Mouse (Mus musculus): ENCODE measurements around the gene Dlgap3. TPM values are rescaled to one million over a fixed set of nuclear protein-coding genes. Genes with fewer than 3 reads are reported as not detected.

Gene Dlgap3
- polyA plus RNA-seq, 1 experiment: 0.27 TPM

GRCm38 (mm10) chr4:127199406-127199805 is 30.4 kb downstream of the Dlgap3 start:
- H3K36me3 ChIP-seq (ENCODE audit: control insufficient read depth, insufficient read depth, low read length): no peaks in the 10 kb centered on the region
- H3K4me3 ChIP-seq (ENCODE audit: insufficient read depth, low read depth, low read length): no peak overlapping the region
- DNase-seq: no peak
- no peaks in the 10 kb centered on the region for H3K27me3 ChIP-seq (replicated peaks; ENCODE audit: control insufficient read depth, insufficient read depth, low read length)
- 67% methylated on average over 12 of the region's 12 CpGs for WGBS
- no peaks in the 10 kb centered on the region for H3K4me1 ChIP-seq (ENCODE audit: control insufficient read depth, insufficient read depth, low read length)
- TF ChIP-seq CTCF (conservative IDR thresholded peaks at IDR 0.05; ENCODE audit: insufficient read depth, insufficient read length, low read depth, low read length): peak; percentile 31; the same call in 1 of the 2 replicates
- TF ChIP-seq POLR2A (IDR thresholded peaks at IDR 0.05; ENCODE audit: low read depth, low read length): no peak
- no peak overlapping the region for H3K27ac ChIP-seq (ENCODE audit: insufficient read depth, low read depth, low read length)

GRCm38 (mm10) chr4:127200164-127200722 is 31.2 kb downstream of the Dlgap3 start:
- no peaks in the 10 kb centered on the region for H3K4me1 ChIP-seq (ENCODE audit: control insufficient read depth, insufficient read depth, low read length)
- 79% methylated on average over 12 of the region's 12 CpGs for WGBS
- no peak overlapping the region for H3K4me3 ChIP-seq (ENCODE audit: insufficient read depth, low read depth, low read length)
- no peak overlapping the region for H3K27ac ChIP-seq (ENCODE audit: insufficient read depth, low read depth, low read length)
- TF ChIP-seq POLR2A (IDR thresholded peaks at IDR 0.05; ENCODE audit: low read depth, low read length): no peak
- TF ChIP-seq CTCF (conservative IDR thresholded peaks at IDR 0.05; ENCODE audit: insufficient read depth, insufficient read length, low read depth, low read length): no peak
- no peaks in the 10 kb centered on the region for H3K36me3 ChIP-seq (ENCODE audit: control insufficient read depth, insufficient read depth, low read length)
- DNase-seq: no peak
- no peaks in the 10 kb centered on the region for H3K27me3 ChIP-seq (replicated peaks; ENCODE audit: control insufficient read depth, insufficient read depth, low read length)

DNA sequence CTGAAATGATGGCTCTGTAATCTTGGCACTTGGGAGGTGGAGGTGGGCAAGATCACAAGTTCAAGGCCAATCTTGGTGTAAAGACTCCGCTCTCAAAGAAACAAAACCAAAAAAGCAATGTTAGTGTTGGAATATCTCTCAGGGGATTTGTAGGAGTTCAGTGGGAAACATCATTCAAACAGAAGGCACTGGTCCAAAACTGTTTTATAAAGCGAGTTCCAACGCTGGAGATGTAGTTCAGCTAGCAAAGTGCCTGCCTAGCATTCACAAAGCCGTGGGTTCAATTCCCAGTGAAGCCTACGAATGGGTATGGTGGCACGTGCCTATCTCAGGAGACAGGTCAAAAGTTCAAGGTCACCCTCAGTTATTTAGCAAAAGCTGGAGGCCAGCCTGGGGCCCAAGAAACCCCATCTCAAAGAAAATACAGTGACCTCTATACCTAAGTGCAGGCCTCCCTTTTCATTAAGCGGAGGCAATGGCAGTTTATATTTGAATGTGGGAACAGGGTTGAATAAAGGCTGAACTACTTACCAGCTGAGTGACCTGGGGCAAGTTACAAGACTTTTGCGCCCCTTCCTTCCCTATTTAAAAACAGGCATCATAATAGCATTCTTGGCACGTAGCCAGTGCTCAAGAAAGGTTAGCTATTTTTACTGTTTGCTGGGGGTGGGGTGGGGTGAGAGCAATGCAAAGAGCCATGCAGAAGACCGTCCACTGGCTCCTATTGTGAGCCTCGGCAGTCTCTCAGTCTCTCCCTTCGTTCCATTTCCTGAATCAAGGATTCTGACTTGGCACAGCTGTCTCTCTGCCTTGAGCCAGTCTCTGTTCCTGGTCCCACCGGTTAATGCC is 32.0 kb downstream of the Dlgap3 start:
- DNase-seq: no peak
- H3K4me3 ChIP-seq (ENCODE audit: insufficient read depth, low read depth, low read length): no peak overlapping the region
- no peak overlapping the region for H3K27ac ChIP-seq (ENCODE audit: insufficient read depth, low read depth, low read length)
- no peaks in the 10 kb centered on the region for H3K36me3 ChIP-seq (ENCODE audit: control insufficient read depth, insufficient read depth, low read length)
- H3K27me3 ChIP-seq (replicated peaks; ENCODE audit: control insufficient read depth, insufficient read depth, low read length): no peaks in the 10 kb centered on the region
- WGBS: 58% methylated on average over 13 of the region's 13 CpGs
- no peaks in the 10 kb centered on the region for H3K4me1 ChIP-seq (ENCODE audit: control insufficient read depth, insufficient read depth, low read length)
- TF ChIP-seq CTCF (conservative IDR thresholded peaks at IDR 0.05; ENCODE audit: insufficient read depth, insufficient read length, low read depth, low read length) (no peak), POLR2A (IDR thresholded peaks at IDR 0.05; ENCODE audit: low read depth, low read length) (no peak)

DNA sequence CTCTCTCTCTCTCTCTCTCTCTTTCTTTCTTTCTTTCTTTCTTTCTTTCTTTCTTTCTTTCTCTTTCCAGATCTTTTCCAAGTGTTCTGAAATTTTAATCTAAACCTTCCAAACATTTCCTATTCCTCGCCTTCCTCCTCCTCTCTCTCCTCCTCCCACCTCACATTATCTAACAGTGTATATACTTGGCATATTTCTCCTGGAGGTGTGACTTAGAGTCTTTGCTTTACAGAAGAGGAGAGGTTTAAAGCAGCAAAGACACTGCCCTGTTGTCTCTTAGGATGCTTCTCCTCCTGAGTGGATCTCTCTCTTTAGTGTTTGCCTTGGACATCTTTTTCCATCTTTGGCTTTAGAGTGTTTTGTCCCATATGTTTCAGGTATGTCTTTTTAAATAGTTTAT is 34.1 kb downstream of the Dlgap3 start:
- Histone ChIP-seq H3K36me3 (ENCODE audit: control insufficient read depth, insufficient read depth, low read length) (no peaks in the 10 kb centered on the region), H3K4me3 (ENCODE audit: insufficient read depth, low read depth, low read length) (no peak overlapping the region), H3K4me1 (ENCODE audit: control insufficient read depth, insufficient read depth, low read length) (no peaks in the 10 kb centered on the region), H3K27me3 (replicated peaks; ENCODE audit: control insufficient read depth, insufficient read depth, low read length) (no peaks in the 10 kb centered on the region), H3K27ac (ENCODE audit: insufficient read depth, low read depth, low read length) (no peak overlapping the region)
- no peak for DNase-seq
- 86% methylated on average over 1 of the region's 1 CpGs for WGBS
- no peak for TF ChIP-seq CTCF (conservative IDR thresholded peaks at IDR 0.05; ENCODE audit: insufficient read depth, insufficient read length, low read depth, low read length)
- no peak for TF ChIP-seq POLR2A (IDR thresholded peaks at IDR 0.05; ENCODE audit: low read depth, low read length)

GRCm38 (mm10) chr4:127211318-127211717 is 42.3 kb downstream of the Dlgap3 start:
- Histone ChIP-seq H3K27me3 (replicated peaks; ENCODE audit: control insufficient read depth, insufficient read depth, low read length) (no peaks in the 10 kb centered on the region), H3K4me1 (ENCODE audit: control insufficient read depth, insufficient read depth, low read length) (no peaks in the 10 kb centered on the region), H3K4me3 (ENCODE audit: insufficient read depth, low read depth, low read length) (no peak overlapping the region), H3K27ac (ENCODE audit: insufficient read depth, low read depth, low read length) (no peak overlapping the region), H3K36me3 (ENCODE audit: control insufficient read depth, insufficient read depth, low read length) (no peaks in the 10 kb centered on the region)
- 53% methylated on average over 9 of the region's 9 CpGs for WGBS
- TF ChIP-seq POLR2A (IDR thresholded peaks at IDR 0.05; ENCODE audit: low read depth, low read length): no peak
- no peak for TF ChIP-seq CTCF (conservative IDR thresholded peaks at IDR 0.05; ENCODE audit: insufficient read depth, insufficient read length, low read depth, low read length)
- DNase-seq: no peak

GRCm38 (mm10) chr4:127214510-127214909 is 45.5 kb downstream of the Dlgap3 start:
- no peak for DNase-seq
- Histone ChIP-seq H3K27ac (ENCODE audit: insufficient read depth, low read depth, low read length) (no peak overlapping the region), H3K36me3 (ENCODE audit: control insufficient read depth, insufficient read depth, low read length) (no peaks in the 10 kb centered on the region), H3K4me1 (ENCODE audit: control insufficient read depth, insufficient read depth, low read length) (no peaks in the 10 kb centered on the region), H3K27me3 (replicated peaks; ENCODE audit: control insufficient read depth, insufficient read depth, low read length) (no peaks in the 10 kb centered on the region), H3K4me3 (ENCODE audit: insufficient read depth, low read depth, low read length) (no peak overlapping the region)
- TF ChIP-seq POLR2A (IDR thresholded peaks at IDR 0.05; ENCODE audit: low read depth, low read length) (no peak), CTCF (conservative IDR thresholded peaks at IDR 0.05; ENCODE audit: insufficient read depth, insufficient read length, low read depth, low read length) (no peak)
- WGBS: 15% methylated on average over 28 of the region's 28 CpGs

DNA sequence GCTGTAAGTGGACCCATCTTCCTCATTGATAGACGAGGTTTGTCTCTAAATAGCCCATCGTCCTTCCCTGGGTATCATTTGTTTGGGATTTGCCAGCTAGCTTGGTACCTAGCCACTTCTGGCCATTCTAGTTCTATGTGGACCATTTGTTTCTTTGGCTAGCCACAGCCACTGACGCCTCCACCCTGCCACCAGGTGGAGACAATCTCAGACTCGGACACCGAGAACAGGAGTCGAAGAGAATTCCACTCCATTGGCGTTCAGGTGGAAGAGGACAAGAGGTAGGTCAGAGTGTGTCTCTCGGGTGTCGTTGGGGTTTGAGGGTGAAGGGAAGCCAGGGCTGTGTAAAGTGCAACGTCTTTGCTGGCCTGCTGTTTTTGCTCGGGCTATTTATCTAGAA is 46.1 kb downstream of the Dlgap3 start:
- TF ChIP-seq CTCF (conservative IDR thresholded peaks at IDR 0.05; ENCODE audit: insufficient read depth, insufficient read length, low read depth, low read length) (no peak; the same call in 1 of the 2 replicates), POLR2A (IDR thresholded peaks at IDR 0.05; ENCODE audit: low read depth, low read length) (no peak)
- Histone ChIP-seq H3K27ac (ENCODE audit: insufficient read depth, low read depth, low read length) (no peak overlapping the region), H3K4me1 (ENCODE audit: control insufficient read depth, insufficient read depth, low read length) (no peaks in the 10 kb centered on the region), H3K27me3 (replicated peaks; ENCODE audit: control insufficient read depth, insufficient read depth, low read length) (no peaks in the 10 kb centered on the region), H3K4me3 (ENCODE audit: insufficient read depth, low read depth, low read length) (no peak overlapping the region), H3K36me3 (ENCODE audit: control insufficient read depth, insufficient read depth, low read length) (no peaks in the 10 kb centered on the region)
- peak; percentile 28 for DNase-seq
- 40% methylated on average over 11 of the region's 11 CpGs for WGBS
